Mouse (Mus musculus) embryonic fibroblast, embryonic 13.5 days (primary cell): Measurements from ENCODE around the gene 1700011M02Rik. TPM values are rescaled to one million over a fixed set of nuclear protein-coding genes. Genes with fewer than 3 reads are reported as not detected.

Experiments
- H3K27ac ChIP-seq: 2 replicates; pipeline ENCODE4 v1.5.1; 2012; ENCODE audit warnings: low read length, control low read depth, inconsistent platforms; ENCODE audit not compliant: insufficient read depth
- H3K4me1 ChIP-seq: 2 replicates; pipeline ENCODE4 v1.6.1; 2011; ENCODE audit warnings: low read length; ENCODE audit not compliant: control insufficient read depth, insufficient read depth
- H3K4me3 ChIP-seq: 2 replicates; pipeline ENCODE4 v1.5.1; 2011; ENCODE audit warnings: mild to moderate bottlenecking, control low read depth, low read length; ENCODE audit not compliant: insufficient read depth
- CTCF ChIP-seq: IDR thresholded peaks from 2 replicates; pipeline ENCODE4 v1.5.1; 2011; ENCODE audit warnings: mild to moderate bottlenecking, control low read depth, low read length, moderate library complexity, borderline replicate concordance; ENCODE audit not compliant: insufficient read depth
- POLR2A ChIP-seq: IDR thresholded peaks from 2 replicates; pipeline ENCODE4 v1.6.1; 2011; ENCODE audit warnings: low read depth, mild to moderate bottlenecking, control low read depth, low read length, moderate library complexity
- polyA plus RNA-seq: library from polyadenylated mRNA; stranded (reverse); fragments of >200 nt; gene quantifications from 2 replicates; pipeline ENCODE4 v1.2.4, GENCODE M21; 2011; ENCODE audit warnings: low read depth; ENCODE audit not compliant: missing spikeins, insufficient read length

1700011M02Rik gene
- polyA plus RNA-seq, 1 experiment: not detected

DNA sequence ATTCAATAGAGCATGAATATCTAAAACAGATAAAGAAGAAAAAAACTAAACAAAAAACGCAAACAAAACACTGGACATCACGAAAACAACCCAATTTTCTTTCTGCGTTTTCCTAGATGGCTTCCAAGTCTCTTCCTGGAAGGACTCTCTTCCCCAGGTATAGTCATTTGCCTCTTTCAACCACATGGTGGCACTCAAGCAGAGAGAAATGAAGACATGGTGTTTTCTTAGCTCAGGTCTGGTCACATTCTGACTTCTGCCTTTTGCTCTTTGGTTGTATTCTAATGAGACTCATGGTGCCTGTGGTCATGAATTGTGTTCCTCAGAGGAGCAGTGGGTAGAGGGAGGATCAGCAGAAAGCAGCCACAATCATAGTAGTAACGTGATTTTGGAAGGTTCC, 50.2 kb downstream of the 1700011M02Rik start:
- no peak for TF ChIP-seq CTCF
- TF ChIP-seq POLR2A: no peak
- Histone ChIP-seq H3K4me1 (no peaks in the 10 kb centered on the region), H3K27ac (no peak overlapping the region), H3K4me3 (no peak overlapping the region)

Other genes with a start within 250 kb of the 1700011M02Rik start
- gene Gm3880, start 221.9 kb upstream of the 1700011M02Rik start, polyA plus RNA-seq: not detected in 2 replicates
- not detected in 2 replicates for gene Gm9112, start 201.3 kb upstream of the 1700011M02Rik start, polyA plus RNA-seq
- not detected in 2 replicates for gene Dmrtc1b, start 201.0 kb upstream of the 1700011M02Rik start, polyA plus RNA-seq
- not detected in 2 replicates for gene Dmrtc1c1, start 105.9 kb upstream of the 1700011M02Rik start, polyA plus RNA-seq
- not detected in 2 replicates for gene Dmrtc1c2, start 54.3 kb upstream of the 1700011M02Rik start, polyA plus RNA-seq
- not detected in 2 replicates for gene 1700031F05Rik, start 40.9 kb upstream of the 1700011M02Rik start, polyA plus RNA-seq
- gene Dmrtc1a, start 218 bp upstream of the 1700011M02Rik start, polyA plus RNA-seq: 0.47 TPM in 1 of 2 replicates, not detected in the other
- not detected in 2 replicates for gene 1700018G05Rik, start 19.5 kb downstream of the 1700011M02Rik start, polyA plus RNA-seq